Comparison of ENCODE assay signal across 10 mouse cellular contexts in genomic region chr14:23583235-23583634, GRCm38 (mm10).
A peak's percentile ranks its signal among the peaks of the same experiment; 100 is the strongest.
DNase-seq lines count a peak whose midpoint lies in the region; ATAC-seq and TF ChIP-seq lines count a peak whose summit lies in the region.
"Had no signal": no experiment of that assay in that cellular context is flagged by ENCODE, and none has a peak within 500 bp of the region (broad histone marks: within the 10 kb centered on the region; RNA-seq: fewer than 3 reads in every experiment).

No protein-coding gene starts in this region.

- no peak overlapping the region for H3K4me2 ChIP-seq in heart, embryonic 11.5 days
- H3K4me2 ChIP-seq: limb, embryonic 15.5 days; stomach, embryonic 15.5 days had no signal

- peak; percentile 11 to 46 for DNase-seq in heart, adult 9 months (ENCODE audit: low spot score in 2 of 2)
- peak; percentile 42 for DNase-seq in ES-E14 (ENCODE audit: low read depth, low spot score)
- DNase-seq in cerebellum, adult 11 months, result peak; percentile 20
- DNase-seq in gastrocnemius, postnatal 10 days, result peak; percentile 37
- peak; percentile 61 to 86 for DNase-seq in layer of hippocampus, adult 18-20 months (ENCODE audit: low spot score in 2 of 2)
- DNase-seq in thymus, postnatal 0 days (ENCODE audit: low spot score), result peak; percentile 26

- H3K27ac ChIP-seq in heart, embryonic 11.5 days (ENCODE audit: low read depth, low read length), result no peak overlapping the region
- no peak overlapping the region for H3K27ac ChIP-seq in ES-E14 (ENCODE audit: insufficient read depth, low read depth, low read length, poor library complexity, severe bottlenecking)
- H3K27ac ChIP-seq: limb, embryonic 15.5 days; stomach, embryonic 15.5 days had no signal

- 19% methylated on average over 2 of the region's 2 CpGs for WGBS in heart, embryonic 11.5 days (ENCODE audit: insufficient replicate concordance)

- in situ Hi-C loops in ES-E14 (cut with MboI; ENCODE audit: low sequenced_read_pairs in 2 of 2, unreplicated experiment in 2 of 2), result loop anchor here (25.0 kb wide), 1 partner anchor 429 kb away; the partner anchor contains the start of gene Kcnma1 (in 2 of the 2)

- H3K4me3 ChIP-seq in heart, embryonic 11.5 days (ENCODE audit: low read depth, low read length), result no peak overlapping the region
- H3K4me3 ChIP-seq in ES-E14 (ENCODE audit: insufficient read depth in 1 of 2, low read depth in 1 of 2, low read length in 2 of 2, poor library complexity in 1 of 2, severe bottlenecking in 1 of 2), result no peak overlapping the region
- H3K4me3 ChIP-seq: limb, embryonic 15.5 days; stomach, embryonic 15.5 days had no signal

- no peaks in the 10 kb centered on the region for H3K4me1 ChIP-seq in heart, embryonic 11.5 days (ENCODE audit: control insufficient read depth, insufficient read depth, low read length)
- no peaks in the 10 kb centered on the region for H3K4me1 ChIP-seq in ES-E14 (ENCODE audit: control insufficient read depth in 2 of 2, insufficient read depth in 2 of 2, low read length in 2 of 2, poor library complexity in 1 of 2)
- H3K4me1 ChIP-seq: limb, embryonic 15.5 days; stomach, embryonic 15.5 days had no signal

- peaks cover 19% of the 10 kb centered on the region for H3K27me3 ChIP-seq in heart, embryonic 11.5 days (ENCODE audit: control insufficient read depth, insufficient read depth, low read length)
- H3K27me3 ChIP-seq: limb, embryonic 15.5 days; stomach, embryonic 15.5 days had no signal

- no peaks in the 10 kb centered on the region for H3K36me3 ChIP-seq in heart, embryonic 11.5 days (ENCODE audit: control insufficient read depth, insufficient read depth, low read length)
- no peaks in the 10 kb centered on the region for H3K36me3 ChIP-seq in ES-E14 (ENCODE audit: control insufficient read depth, insufficient read depth, low read length, poor library complexity, severe bottlenecking)
- H3K36me3 ChIP-seq: limb, embryonic 15.5 days; stomach, embryonic 15.5 days had no signal

- no peaks in the 10 kb centered on the region for H3K9me3 ChIP-seq in heart, embryonic 11.5 days (replicated peaks; ENCODE audit: control insufficient read depth, low read length)
- H3K9me3 ChIP-seq in ES-E14 (ENCODE audit: control insufficient read depth, insufficient read depth, low read depth, low read length), result no peaks in the 10 kb centered on the region
- H3K9me3 ChIP-seq: limb, embryonic 15.5 days; stomach, embryonic 15.5 days had no signal

- no peak overlapping the region for H3K9ac ChIP-seq in heart, embryonic 11.5 days (ENCODE audit: low read depth, low read length)
- no peak overlapping the region for H3K9ac ChIP-seq in ES-E14 (ENCODE audit: insufficient read depth, low read depth, low read length, poor library complexity, severe bottlenecking)
- H3K9ac ChIP-seq: limb, embryonic 15.5 days; stomach, embryonic 15.5 days had no signal

- ATAC-seq in heart, embryonic 11.5 days (replicated peaks; ENCODE audit: insufficient number of reproducible peaks, low FRiP score, low TSS enrichment), result no peak
- ATAC-seq in megakaryocyte-erythroid progenitor cell, adult 5-6 weeks (replicated peaks; ENCODE audit: low FRiP score, low TSS enrichment, poor library complexity, severe bottlenecking), result 0 out of 2 replicates have a peak, but pooled peaks have one; percentile 52

TF ChIP-seq in ES-E14, 5 proteins besides CTCF, POLR2A, EP300 and RAD21:
- TF ChIP-seq ZC3H11A (IDR thresholded peaks at IDR 0.05; ENCODE audit: borderline replicate concordance, low read depth, low read length), result peak; percentile 73; the same call in 1 of the 2 replicates
- TF ChIP-seq ZNF384 (IDR thresholded peaks at IDR 0.05; ENCODE audit: low read depth, low read length), result no peak

Comparison
In these comparisons a context has a peak if more than half of its experiments do, and no peak if none do; other contexts are left out.
1. DNase-seq: peak in every context shown above with its lines; median percentile 74 in layer of hippocampus, adult 18-20 months; 42 in ES-E14; 37 in gastrocnemius, postnatal 10 days; 28 in heart, adult 9 months; 26 in thymus, postnatal 0 days; 20 in cerebellum, adult 11 months.